Mouse (Mus musculus): Measurements from ENCODE around the gene F2rl1.
"Not testable (repeated sequence)": the region's sequence is repeated elsewhere in the genome, so short reads cannot be mapped to it uniquely, and the experiment has no call there.

F2rl1 gene

GRCm38 (mm10) chr13:95533640-95534039 is 8.6 kb upstream of the F2rl1 start:
- DNase-seq: no peak

- not testable (repeated sequence) for DNase-seq
Observed at GRCm38 (mm10) chr13:95533121-95533520, 8.1 kb upstream of the F2rl1 start.

GRCm38 (mm10) chr13:95531273-95532045 is 6.4 kb upstream of the F2rl1 start:
- DNase-seq: no peak

DNA sequence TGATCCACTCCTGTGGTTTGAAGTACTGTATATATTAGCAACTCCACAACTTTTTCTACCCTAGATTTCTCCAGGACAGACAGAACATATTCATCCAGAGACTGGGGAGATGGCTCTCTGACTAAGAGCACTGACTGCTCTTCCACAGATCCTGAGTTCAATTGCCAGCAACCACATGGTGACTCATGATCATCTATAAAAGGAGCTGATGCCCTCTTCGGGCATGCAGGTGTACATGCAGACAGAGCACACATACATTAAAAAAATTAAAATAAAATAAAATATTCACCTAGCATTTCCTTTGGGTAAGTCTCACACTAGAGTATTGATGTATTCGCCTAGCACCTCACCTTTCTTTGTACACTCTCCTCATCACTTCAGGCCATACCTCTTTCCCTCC is 4.2 kb upstream of the F2rl1 start:
- no peak for DNase-seq

DNA sequence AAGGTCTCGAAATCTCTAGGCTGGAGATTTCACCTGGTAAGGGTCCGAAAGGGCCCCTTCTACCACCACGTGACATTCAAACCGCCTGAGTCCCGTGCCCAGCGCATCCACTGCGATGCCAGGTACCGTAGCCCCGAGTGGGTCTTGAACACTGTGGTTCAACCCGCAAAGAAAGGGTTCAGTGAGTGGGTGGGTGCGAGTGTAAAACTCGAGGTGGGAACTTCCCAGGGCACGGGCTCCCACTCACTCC is 678 bp downstream of the F2rl1 start:
- DNase-seq: peak in 1 of 2 experiments; percentile 5

GRCm38 (mm10) chr13:95523659-95524423 is 1.2 kb downstream of the F2rl1 start:
- peak in 1 of 2 experiments; percentile 11 for DNase-seq

DNA sequence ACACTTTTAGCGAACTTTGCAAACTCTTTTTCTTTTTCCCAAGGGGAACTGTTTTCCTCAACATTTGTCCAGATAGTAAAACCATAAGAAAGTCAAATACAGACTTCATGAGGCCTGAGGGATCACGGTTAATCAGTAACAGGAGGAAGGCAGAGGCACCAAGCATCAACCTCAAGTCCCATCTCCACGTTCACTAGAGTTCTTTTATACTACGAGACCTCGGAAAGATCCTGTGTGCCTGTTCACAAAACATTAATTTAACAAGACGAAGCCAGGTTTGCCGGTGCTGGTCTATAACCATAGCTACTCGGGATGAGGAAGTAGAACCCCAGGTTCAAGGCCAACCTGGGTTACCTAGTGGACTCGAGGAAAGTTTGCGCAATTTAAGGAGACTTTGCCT is 2.9 kb downstream of the F2rl1 start:
- DNase-seq: no peak

- DNase-seq: no peak
Observed at GRCm38 (mm10) chr13:95521029-95521428, 4.0 kb downstream of the F2rl1 start.

DNA sequence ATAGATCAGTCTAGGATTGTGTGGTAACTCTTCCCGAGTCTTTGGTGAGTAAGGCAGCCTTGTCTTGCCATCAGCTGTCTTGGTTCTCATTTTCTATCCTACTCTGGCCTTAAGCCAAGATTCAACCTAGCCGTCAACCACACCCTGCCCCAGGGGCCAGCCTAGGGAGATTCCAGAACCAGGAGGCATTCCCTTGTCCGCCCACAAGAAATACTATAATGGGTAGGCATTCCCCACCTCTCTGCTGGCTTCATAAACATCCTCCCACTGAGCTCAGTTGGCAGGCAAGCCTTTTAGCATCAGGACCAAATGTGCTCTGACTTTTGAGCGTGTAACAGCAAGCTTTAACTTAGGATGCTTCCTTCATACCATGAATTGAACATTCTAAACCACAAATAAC is 10.3 kb downstream of the F2rl1 start:
- DNase-seq: no peak

- no peak for DNase-seq
Observed at GRCm38 (mm10) chr13:95510054-95510453, 15.0 kb downstream of the F2rl1 start.

- DNase-seq: no peak
Observed at GRCm38 (mm10) chr13:95503279-95503917, 21.6 kb downstream of the F2rl1 start.

- no peak for DNase-seq
Observed at GRCm38 (mm10) chr13:95496601-95497000, 28.4 kb downstream of the F2rl1 start.

GRCm38 (mm10) chr13:95494812-95495211 is 30.2 kb downstream of the F2rl1 start:
- peak in 1 of 2 experiments; percentile 15 for DNase-seq

DNA sequence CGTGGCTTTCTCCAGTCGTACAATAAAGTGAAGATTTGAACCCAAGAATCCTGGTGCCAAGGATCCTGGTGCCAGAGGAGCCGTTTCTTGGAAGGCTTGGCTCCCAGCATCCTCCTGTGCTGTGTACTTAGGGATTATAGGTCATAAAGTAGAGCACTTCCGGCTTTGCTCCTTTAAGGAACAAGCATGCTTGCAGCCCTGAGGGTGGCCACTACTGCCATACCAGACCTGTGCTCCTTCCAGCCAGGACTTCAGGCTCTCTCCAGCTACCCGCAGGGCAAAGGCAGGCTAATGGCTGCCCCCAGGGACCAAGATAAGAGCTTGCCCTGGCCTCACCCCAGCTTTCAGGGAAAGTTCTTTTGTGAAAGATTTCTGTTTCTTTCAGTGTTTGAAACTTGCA is 31.7 kb downstream of the F2rl1 start:
- no peak for DNase-seq

DNA sequence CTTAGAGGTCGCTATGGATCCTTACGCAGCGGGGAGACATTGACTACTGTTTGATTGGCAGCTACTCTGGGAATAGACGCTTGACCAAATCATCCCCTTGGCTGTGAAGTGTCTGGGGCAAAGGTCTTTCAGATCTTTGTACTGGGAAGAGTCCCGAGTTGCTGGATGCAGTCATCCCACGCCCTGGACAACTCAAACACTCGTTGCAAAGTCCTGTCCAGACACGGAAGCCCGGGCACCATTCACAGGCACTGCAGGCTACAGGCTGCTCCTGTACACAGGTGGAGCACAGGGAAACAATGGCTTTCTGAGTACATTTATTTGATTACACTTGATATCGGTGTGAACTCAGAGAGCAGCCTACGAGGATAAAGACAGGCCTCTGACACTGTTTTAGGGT is 33.7 kb downstream of the F2rl1 start:
- no peak for DNase-seq

DNA sequence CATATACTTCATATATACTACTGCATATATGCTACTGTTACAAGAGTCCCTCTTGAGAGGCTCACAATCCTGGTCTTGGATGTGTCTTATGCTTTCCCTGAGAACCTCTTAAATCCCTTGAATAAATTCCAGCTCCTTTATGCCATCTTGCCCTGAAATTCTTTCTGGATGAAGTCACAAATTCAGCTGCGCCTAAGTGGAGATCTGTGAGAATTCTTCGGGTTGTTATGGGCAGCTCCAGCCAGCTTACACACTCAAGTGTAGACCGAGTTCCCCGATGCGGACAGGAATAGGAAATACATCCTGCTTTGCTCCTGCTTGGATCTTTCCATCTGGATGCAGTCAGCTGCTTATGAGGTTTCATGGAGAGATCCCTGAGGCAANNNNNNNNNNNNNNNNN is 40.4 kb downstream of the F2rl1 start:
- DNase-seq: no peak

GRCm38 (mm10) chr13:95481428-95481827 is 43.6 kb downstream of the F2rl1 start:
- peak; percentile 43 to 76 for DNase-seq

DNA sequence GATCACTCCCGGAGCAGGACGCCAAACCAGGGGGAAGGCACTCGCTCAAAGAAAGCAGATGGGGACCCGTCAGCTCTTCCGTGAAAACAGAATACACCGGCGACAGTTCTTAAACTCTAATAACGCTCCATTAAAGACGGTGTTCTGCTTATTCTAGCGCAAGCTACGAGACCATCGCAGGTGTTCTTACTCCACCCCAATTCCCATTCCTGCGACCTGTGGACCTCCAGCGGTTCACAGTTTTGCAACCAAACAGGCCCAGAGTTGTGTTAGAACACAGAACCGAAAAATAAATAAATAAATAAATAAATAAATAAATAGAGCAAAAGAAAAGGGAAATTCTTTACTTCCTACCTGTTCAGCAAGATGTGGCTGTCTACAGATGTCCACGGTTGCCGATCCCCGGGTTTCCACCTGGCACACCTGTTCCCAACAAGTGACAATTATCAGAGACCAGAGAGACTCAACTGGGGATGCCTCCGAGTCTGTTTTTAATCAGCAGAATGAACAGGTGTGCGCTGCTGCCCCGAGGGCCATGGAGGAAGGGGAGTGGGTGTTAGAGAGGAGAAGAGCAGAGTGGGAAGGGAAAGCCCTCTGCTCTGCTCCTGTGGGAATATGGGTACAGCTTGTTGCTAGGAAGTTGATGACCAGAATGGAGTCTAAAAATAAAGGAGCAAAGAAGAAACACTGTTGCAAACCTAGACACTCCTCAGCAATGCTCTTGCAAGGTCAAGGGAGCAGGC is 46.2 kb downstream of the F2rl1 start, which contains the start of gene S100z:
Gene S100z (minus strand): TSS at position 51 of the 743 bp plus-strand sequence.
- no peak for DNase-seq

DNA sequence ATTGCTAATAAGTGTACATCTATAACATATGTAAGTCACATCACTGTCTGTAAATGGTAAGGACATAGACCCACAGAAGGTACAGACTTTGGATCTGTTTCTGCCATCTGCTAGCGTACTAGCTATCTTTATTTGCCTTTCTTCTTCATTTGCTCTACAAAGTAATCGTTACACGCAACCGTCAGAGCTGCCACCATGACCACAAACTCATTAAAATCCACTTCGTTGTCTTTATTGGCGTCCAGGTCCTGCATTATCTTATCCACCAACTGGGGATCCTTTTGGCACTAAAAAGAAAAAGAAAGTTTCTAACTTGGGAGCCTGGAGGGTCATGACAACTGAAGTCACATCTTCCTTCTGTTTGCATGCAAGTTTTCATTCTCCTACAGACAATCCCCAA is 47.9 kb downstream of the F2rl1 start:
- DNase-seq: no peak

DNA sequence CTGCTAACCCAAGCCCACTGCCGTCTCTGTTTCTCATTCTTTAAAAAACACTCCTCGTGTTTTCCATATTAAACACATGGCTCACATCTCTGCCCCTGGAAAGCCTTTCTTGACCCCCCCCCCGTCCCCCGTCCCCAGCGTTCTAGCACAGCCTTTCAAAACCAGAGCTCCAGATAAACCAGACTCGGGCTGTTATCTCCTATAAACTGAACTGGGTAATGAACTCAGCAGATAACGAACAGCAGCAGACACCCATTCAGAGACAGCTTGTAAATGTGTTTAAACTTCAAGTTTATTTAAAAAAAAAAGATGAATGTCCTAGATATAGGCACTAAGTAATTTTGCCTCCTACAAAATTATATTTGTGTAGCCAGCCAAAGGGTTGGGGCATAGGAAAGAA is 49.9 kb downstream of the F2rl1 start:
- DNase-seq: no peak

DNA sequence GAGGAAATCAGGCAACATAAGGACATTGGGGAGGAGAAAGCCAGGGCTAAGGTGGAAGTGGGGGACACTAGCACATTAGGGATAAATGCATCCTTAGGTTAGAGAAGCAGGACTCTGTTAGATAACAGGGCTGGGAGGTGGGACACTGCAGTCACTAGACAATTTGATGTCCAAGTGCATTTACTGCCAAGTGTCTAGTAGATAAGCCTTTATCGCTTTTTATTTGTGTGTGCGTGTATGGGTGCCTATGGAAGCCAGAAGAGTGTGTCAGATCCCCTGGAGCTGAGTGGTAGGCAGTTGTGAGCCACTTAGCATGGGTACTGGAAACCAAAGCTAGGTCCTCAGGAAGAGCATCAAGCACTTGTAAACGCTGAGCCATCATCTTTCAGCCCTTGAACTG is 50.7 kb downstream of the F2rl1 start:
- no peak for DNase-seq

- no peak for DNase-seq
Observed at GRCm38 (mm10) chr13:95470970-95471369, 54.1 kb downstream of the F2rl1 start.

Measured in spleen, adult 18-20 months (tissue).